Mouse (Mus musculus): ENCODE results near the gene Nr5a2.

GRCm38 (mm10) chr1:136880260-136880659, 80.0 kb downstream of the Nr5a2 start:
- no peak for TF ChIP-seq CTCF (IDR thresholded peaks at IDR 0.05; ENCODE audit: low read depth, low read length)
- TF ChIP-seq EP300 (IDR thresholded peaks at IDR 0.05; ENCODE audit: insufficient read depth, low read depth, low read length) = no peak
- TF ChIP-seq POLR2A (IDR thresholded peaks at IDR 0.05; ENCODE audit: insufficient read depth, low read length) = no peak
